Mouse (Mus musculus) testis, postnatal 10 days (tissue): ENCODE measurements at regions not wholly inside any gene's neighbourhood (a gene's known extent, or its start where the extent isn't known, plus 50 kb on each side); places are given as distances from the start of the nearest gene placed in this dataset.

ENCODE experiments used
- DNase-seq: peaks from one replicate; pipeline ENCODE4 v3.0.0; 2021; ENCODE audit warnings: low spot score

GRCm38 (mm10) chr2:144172100-144172770, 98.2 kb upstream of the Mgme1 start:
- DNase-seq, result peak; percentile 61

GRCm38 (mm10) chr2:144173358-144174106, 96.9 kb upstream of the Mgme1 start:
- no peak for DNase-seq

- no peak for DNase-seq
Observed at GRCm38 (mm10) chr2:144174366-144175035, 96.0 kb upstream of the Mgme1 start.

GRCm38 (mm10) chr2:144176508-144177170, 93.8 kb upstream of the Mgme1 start:
- DNase-seq, result no peak

- no peak for DNase-seq
Observed at GRCm38 (mm10) chr2:144177268-144177667, 93.2 kb upstream of the Mgme1 start.

- no peak for DNase-seq
Observed at GRCm38 (mm10) chr2:144177920-144178319, 92.5 kb upstream of the Mgme1 start.

- DNase-seq, result no peak
Observed at GRCm38 (mm10) chr2:144182108-144182507, 88.4 kb upstream of the Mgme1 start.

GRCm38 (mm10) chr2:144182542-144182941, 87.9 kb upstream of the Mgme1 start:
- no peak for DNase-seq

GRCm38 (mm10) chr2:144183371-144183944, 87.0 kb upstream of the Mgme1 start:
- DNase-seq, result no peak

GRCm38 (mm10) chr2:144185175-144185574, 85.3 kb upstream of the Mgme1 start:
- no peak for DNase-seq

GRCm38 (mm10) chr2:144186426-144186825, 84.0 kb upstream of the Mgme1 start:
- no peak for DNase-seq

- DNase-seq, result no peak
Observed at GRCm38 (mm10) chr2:144188076-144188475, 82.4 kb upstream of the Mgme1 start.

GRCm38 (mm10) chr2:144188485-144188884, 82.0 kb upstream of the Mgme1 start:
- DNase-seq, result no peak

GRCm38 (mm10) chr2:144189756-144190155, 80.7 kb upstream of the Mgme1 start:
- no peak for DNase-seq

GRCm38 (mm10) chr2:144191018-144191417, 79.4 kb upstream of the Mgme1 start:
- DNase-seq, result no peak

- no peak for DNase-seq
Observed at GRCm38 (mm10) chr2:144191707-144192106, 78.8 kb upstream of the Mgme1 start.

GRCm38 (mm10) chr2:144192428-144192827, 78.0 kb upstream of the Mgme1 start:
- DNase-seq, result no peak

GRCm38 (mm10) chr2:144195851-144196250, 74.6 kb upstream of the Mgme1 start:
- DNase-seq, result no peak

- peak; percentile 65 for DNase-seq
Observed at GRCm38 (mm10) chr2:144197139-144197538, 73.3 kb upstream of the Mgme1 start.

GRCm38 (mm10) chr2:144198326-144199051, 72.0 kb upstream of the Mgme1 start:
- no peak for DNase-seq
